Mouse (Mus musculus) lung, adult 2 months (tissue): ENCODE data around the gene Plin3.

Experiments used
- CTCF ChIP-seq: fragments of 200-500 bp; IDR thresholded peaks from 2 replicates; pipeline ENCODE4 v1.5.1; 2011; ENCODE audit warnings: mild to moderate bottlenecking, low read length, control low read depth; ENCODE audit not compliant: insufficient read depth
- POLR2A ChIP-seq: fragments of 200-500 bp; IDR thresholded peaks from 2 replicates; pipeline ENCODE4 v1.6.1; 2011; ENCODE audit warnings: low read depth, mild to moderate bottlenecking, control low read depth, low read length, borderline replicate concordance; ENCODE audit errors: extremely low read depth

DNA sequence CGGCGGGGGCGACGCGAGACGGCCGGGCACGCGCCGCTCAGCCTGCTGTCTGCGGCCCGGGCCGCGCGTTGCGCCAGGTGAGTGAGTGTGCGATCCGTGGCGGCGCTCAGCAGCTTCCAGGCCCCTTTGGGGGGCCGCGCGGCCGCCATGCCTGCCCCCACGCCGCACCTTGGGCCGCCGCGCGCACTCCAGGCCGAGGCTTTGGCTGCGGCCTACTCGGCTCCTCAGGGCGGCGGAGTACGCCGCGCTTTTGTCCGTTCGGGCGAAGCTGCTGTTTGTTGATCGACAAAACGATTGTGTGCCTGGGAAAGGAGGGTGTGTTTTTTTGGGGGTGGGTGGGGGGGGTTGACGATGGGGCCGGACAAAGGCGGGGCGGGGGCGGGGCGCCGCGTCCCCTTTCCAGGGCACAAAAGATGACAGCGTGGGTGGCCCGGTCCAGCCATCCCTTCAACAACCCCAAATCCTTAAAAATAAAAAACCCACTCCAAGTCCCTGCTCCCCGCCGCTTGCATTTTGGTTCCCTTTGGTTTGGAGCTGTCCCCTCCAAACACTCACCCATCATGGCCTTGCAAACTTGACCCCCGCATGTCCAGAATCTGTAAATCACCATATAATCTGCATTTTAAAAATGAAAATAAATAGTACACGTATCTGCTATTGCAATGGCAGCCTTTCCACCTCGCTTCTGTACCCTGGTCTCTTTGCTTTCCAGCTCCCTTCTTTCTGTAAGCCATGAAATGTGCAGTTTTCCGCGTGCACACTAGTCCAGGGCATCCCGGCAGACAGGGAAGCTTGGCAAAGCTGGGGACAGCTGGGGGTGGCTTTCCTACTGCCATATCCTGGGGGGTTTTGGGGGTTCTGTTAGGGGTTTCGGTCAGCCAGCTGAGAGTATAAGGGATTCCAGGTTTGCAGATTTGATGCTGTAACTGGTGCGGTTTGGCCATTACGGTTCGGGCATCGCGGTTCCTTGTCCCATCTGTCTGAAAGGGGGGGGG lies 33.8 kb upstream of the Plin3 start:
- TF ChIP-seq CTCF = no peak
- no peak for TF ChIP-seq POLR2A
